Mouse (Mus musculus) activated CD4-positive, CD25-positive, alpha-beta regulatory T cell, adult 4 months (primary cell): ENCODE data around the gene Rps5. TPM values are rescaled to one million over a fixed set of nuclear protein-coding genes. Genes with fewer than 3 reads are reported as not detected.
A peak's percentile ranks its signal among the peaks of the same experiment; 100 is the strongest.
"Not testable (repeated sequence)": the region's sequence is repeated elsewhere in the genome, so short reads cannot be mapped to it uniquely, and the experiment has no call there.

Experiments used
- ATAC-seq: one replicate; pipeline ENCODE4 v1.8.0; 2017
- polyA plus RNA-seq, 2 experiments: library from polyadenylated mRNA; unstranded; fragments of 100-300 nt; shearing (Covaris generic); gene quantifications; one replicate each; pipeline ENCODE4 v1.2.1; 2017

The Rps5 gene
- polyA plus RNA-seq, 2 experiments from 2014 or later, result 2,813 to 3,009 TPM

- ATAC-seq, result no peak
Measured at GRCm38 (mm10) chr7:12927693-12928589, 5.9 kb downstream of the Rps5 start.

DNA sequence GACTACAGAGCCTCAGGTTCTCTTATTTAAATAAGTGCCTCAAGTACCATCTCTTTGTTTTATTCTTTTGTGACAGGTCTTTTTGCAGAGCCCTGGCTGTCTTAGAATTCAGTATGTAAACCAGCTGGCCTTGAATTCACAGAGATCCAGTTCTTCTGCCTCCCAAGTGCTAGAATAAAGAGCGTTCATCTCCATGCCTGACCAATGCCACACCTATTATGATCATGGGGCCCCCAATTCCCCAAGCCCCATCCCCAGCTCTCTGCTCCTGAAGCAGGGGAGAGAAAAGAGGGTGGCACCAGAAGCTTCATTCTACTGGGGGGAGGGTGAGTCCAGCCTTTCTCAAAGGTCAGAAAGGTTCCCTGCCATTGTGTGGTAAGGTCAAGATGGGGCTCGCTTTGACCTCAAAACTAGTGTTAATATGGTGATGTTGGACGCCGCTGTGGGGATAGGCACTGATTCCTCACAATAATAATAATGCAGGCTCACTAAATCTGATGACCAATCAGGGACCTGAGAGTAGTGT lies 11.6 kb downstream of the Rps5 start:
- no peak for ATAC-seq

- no peak for ATAC-seq
Measured at GRCm38 (mm10) chr7:12934808-12935207, 12.7 kb downstream of the Rps5 start.

- ATAC-seq, result not testable (repeated sequence)
Measured at GRCm38 (mm10) chr7:12937254-12937803, 15.2 kb downstream of the Rps5 start.

DNA sequence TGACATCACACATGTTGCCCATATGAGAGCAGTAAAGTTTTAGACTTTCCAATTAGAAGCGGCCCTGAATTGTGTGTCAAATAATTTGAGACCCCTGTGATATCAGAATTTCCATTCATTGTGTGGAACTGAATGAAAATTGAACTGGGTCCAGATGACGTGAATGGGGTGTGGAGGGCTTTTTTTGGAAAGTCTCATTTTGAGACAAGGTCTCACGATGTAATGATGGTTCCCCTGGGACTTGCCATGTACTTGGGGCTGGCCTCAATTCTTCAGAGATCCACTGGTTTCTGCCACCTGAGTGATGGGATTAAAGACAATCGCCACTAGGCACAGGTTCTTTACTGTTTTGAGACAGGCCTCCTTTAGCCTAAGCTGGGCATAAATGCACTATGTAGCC lies 18.5 kb downstream of the Rps5 start:
- no peak for ATAC-seq

DNA sequence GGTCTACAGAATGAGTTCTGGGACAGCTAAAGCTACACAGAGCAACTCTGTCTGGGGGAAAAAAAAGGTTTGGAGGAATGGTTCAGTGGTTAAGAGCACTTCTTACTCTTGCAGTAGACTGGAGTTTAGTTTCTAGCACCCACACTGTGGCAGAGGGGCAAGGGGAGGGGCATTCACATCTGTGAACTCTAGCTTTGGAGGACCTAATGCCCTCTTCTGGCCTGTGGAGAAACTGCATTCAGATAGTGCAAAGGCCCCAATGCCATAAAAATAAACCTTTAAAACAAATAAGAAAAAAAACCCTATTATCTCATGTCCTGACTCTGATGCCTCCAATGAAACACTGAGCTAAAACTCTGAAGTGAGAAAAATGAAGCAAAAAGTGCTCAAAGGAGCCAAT lies 21.4 kb downstream of the Rps5 start:
- ATAC-seq, result peak; percentile 75

GRCm38 (mm10) chr7:12949032-12949871 lies 27.2 kb downstream of the Rps5 start:
- peak; percentile 98 for ATAC-seq

- ATAC-seq, result peak; percentile 20
Measured at GRCm38 (mm10) chr7:12949872-12950229, 27.8 kb downstream of the Rps5 start.

- ATAC-seq, result no peak
Measured at GRCm38 (mm10) chr7:12954896-12955295, 32.8 kb downstream of the Rps5 start.

- ATAC-seq, result no peak
Measured at GRCm38 (mm10) chr7:12957511-12957910, 35.4 kb downstream of the Rps5 start.

GRCm38 (mm10) chr7:12958948-12959347 lies 36.9 kb downstream of the Rps5 start:
- no peak for ATAC-seq

GRCm38 (mm10) chr7:12959718-12960117 lies 37.6 kb downstream of the Rps5 start:
- no peak for ATAC-seq

GRCm38 (mm10) chr7:12961511-12962141 lies 39.5 kb downstream of the Rps5 start:
- peak; percentile 70 for ATAC-seq

- peak; percentile 84 for ATAC-seq
Measured at GRCm38 (mm10) chr7:12965678-12966091, 43.6 kb downstream of the Rps5 start, which contains the start of gene Zfp324. Gene Zfp324 (plus strand): TSS chr7:12965838.

GRCm38 (mm10) chr7:12966104-12966845 lies 44.2 kb downstream of the Rps5 start:
- ATAC-seq, result peak; percentile 26

- ATAC-seq, result no peak
Measured at GRCm38 (mm10) chr7:12970906-12971305, 48.8 kb downstream of the Rps5 start.

Other genes with a start within 250 kb of the Rps5 start
- not detected for gene Vmn2r55, start 237.3 kb upstream of the Rps5 start, polyA plus RNA-seq
- under 1 TPM; 0.08 to 0.12 TPM for gene Vmn2r56, start 187.3 kb upstream of the Rps5 start, polyA plus RNA-seq
- gene Zscan18, start 118.7 kb upstream of the Rps5 start, polyA plus RNA-seq, result under 1 TPM; 0.25 to 0.29 TPM
- gene Zfp329, start 103.4 kb upstream of the Rps5 start, polyA plus RNA-seq, result 10 to 100 TPM; 16.8 to 20.2 TPM
- gene Zfp110, start 87.5 kb upstream of the Rps5 start, polyA plus RNA-seq, result 10 to 100 TPM; 56.1 to 72.2 TPM
- 1 to 10 TPM in 1 of 2 experiments, under 1 TPM in 1; 0.84 to 2.4 TPM for gene Zfp128, start 41.1 kb upstream of the Rps5 start, polyA plus RNA-seq
- gene Zscan22, start 24.5 kb upstream of the Rps5 start, polyA plus RNA-seq, result 10 to 100 TPM in 1 of 2 experiments, 1 to 10 TPM in 1; 6.6 to 10.9 TPM
- not detected for gene Rnf225, start 5.1 kb downstream of the Rps5 start, polyA plus RNA-seq
- 1 to 10 TPM; 2.4 to 3.4 TPM for gene Zfp324, start 43.5 kb downstream of the Rps5 start, polyA plus RNA-seq
- 1 to 10 TPM; 2.6 to 3.3 TPM for gene Zfp446, start 55.6 kb downstream of the Rps5 start, polyA plus RNA-seq
- gene Slc27a5, start 75.9 kb downstream of the Rps5 start, polyA plus RNA-seq, result under 1 TPM in 1 of 2 experiments, not detected in 1; 0.29 TPM
- 10 to 100 TPM; 45.5 to 59.4 TPM for gene Trim28, start 76.8 kb downstream of the Rps5 start, polyA plus RNA-seq
- 1 to 10 TPM; 4.6 to 7.0 TPM for gene Zbtb45, start 87.7 kb downstream of the Rps5 start, polyA plus RNA-seq
- 100 to 1,000 TPM; 300 to 349 TPM for gene Chmp2a, start 112.5 kb downstream of the Rps5 start, polyA plus RNA-seq
- 10 to 100 TPM; 15.3 to 16.9 TPM for gene Ube2m, start 116.0 kb downstream of the Rps5 start, polyA plus RNA-seq
- under 1 TPM; 0.45 to 0.46 TPM for gene Mzf1, start 132.5 kb downstream of the Rps5 start, polyA plus RNA-seq
- gene Vmn1r85, start 172.9 kb downstream of the Rps5 start, polyA plus RNA-seq, result under 1 TPM in 1 of 2 experiments, not detected in 1; 0.08 TPM
- gene Vmn1r86, start 197.6 kb downstream of the Rps5 start, polyA plus RNA-seq, result not detected
- gene Vmn1r87, start 217.9 kb downstream of the Rps5 start, polyA plus RNA-seq, result under 1 TPM in 1 of 2 experiments, not detected in 1; 0.25 TPM
- under 1 TPM in 1 of 2 experiments, not detected in 1; 0.15 TPM for gene Vmn1r88, start 237.3 kb downstream of the Rps5 start, polyA plus RNA-seq